Mouse (Mus musculus) kidney, postnatal 4 days (tissue): Measurements from ENCODE around the gene Zfp934.
"Not testable (repeated sequence)": the region's sequence is repeated elsewhere in the genome, so short reads cannot be mapped to it uniquely, and the experiment has no call there.

Source experiments
- DNase-seq, 2 experiments: peaks; one replicate each; pipeline ENCODE4 v3.0.0; 2021; ENCODE audit warnings: mixed read lengths in 2 of 2

Gene Zfp934

DNA sequence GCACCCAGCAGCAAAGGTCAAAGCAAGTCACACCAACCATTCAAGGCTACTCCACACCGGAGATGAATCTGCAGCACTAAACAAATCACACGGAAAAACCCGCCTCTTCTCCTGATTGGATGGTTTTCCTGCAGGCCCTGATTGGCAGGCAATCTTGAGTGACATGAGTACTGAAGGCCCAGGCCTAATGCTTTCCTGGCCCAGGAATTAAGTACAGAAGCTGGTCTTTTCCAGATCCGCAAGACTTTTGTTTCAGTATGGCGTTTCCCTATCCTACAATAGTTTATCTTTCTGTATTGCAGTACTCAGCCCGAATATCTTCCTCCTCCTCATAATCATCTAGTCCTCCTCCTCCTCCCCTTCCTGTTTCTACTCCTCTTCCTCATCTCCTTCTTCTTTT is at the start of gene Zfp934:
TSS of gene Zfp934 (minus strand) at position 101 of the 400 bp plus-strand sequence.
- DNase-seq: not testable (repeated sequence)

DNA sequence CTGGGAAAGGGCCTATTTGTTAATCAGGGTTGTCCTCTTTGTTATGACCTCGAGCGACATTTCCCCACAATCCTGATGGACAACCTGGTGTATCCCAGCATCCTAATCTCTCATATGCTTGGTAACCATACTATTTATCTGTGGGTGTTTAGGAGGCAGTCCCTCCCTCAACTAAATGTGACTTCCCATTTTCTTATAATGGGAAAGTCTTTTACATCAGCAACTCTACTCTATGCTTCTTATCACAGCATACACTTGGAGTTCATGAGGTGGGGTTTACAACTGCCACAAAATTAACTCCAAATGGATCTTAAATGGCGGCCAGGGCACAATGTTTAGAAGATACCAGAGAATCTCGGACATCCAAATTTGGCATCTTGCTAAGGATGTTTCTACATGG is 46.5 kb upstream of the Zfp934 start:
- DNase-seq: not testable (repeated sequence)

DNA sequence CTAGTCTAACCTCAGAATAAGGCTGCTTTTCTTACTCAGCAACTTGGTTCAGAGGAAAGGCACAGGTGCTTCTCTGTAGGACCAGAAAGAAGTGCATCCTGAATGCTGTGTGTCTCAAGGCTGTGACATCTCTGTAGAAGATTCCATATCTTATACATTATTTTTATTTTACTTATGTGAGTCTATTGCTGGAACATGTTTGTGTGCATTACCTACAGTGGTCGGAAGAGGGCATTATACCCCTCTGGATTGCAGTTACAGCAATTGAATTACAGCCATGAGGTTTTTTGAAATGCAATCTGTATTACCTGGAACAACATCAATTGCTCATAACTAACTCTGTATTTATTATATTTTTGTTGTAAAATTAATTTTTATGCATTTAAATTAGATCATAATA is 9.3 kb downstream of the Zfp934 start:
- DNase-seq: peak; percentile 6 to 19

DNA sequence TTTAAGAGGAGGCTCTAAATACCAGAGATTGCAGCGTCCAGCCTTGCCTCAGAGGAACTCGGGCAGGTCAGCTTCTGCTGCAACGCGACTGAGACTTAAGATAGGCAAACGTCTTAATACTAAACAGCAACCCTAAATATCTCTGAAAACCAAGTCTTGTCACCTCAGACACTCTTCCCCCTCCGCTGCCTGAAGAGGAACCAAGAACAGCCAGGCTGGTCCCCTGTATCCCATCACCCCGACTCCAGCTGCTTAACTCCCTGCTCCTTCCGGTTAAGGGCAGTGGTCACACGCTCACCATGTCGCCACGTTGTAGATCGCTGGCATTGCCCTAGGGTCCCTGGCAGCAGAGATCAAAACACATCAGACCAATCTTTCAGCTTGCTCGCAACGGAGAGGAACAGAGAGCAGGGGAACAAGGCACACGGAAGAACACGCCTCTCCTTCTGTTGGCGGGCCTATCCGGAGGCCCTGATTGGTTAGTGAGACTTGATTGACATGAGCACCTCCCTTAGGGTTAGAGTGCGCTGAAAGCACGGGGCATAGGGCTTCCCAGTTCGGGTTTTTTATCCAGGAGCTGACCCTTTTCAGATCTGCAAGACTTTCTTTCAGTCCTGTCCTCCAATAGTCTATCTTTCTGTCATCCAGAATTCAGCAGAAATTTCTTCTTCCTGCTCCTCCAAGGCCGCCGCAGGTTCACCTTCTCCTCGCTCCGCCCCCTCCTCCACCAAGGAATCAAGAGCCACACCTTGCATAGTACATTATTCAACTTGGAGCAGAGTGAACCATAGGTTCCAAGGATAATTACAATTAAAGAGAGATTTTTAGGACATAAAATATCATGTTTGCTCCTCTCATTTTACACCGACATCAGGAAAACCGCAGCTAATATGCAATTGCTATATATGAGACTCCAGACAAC is 12.5 kb downstream of the Zfp934 start, which contains the start of gene Zfp935:
TSS of gene Zfp935 (minus strand) at position 323 of the 922 bp plus-strand sequence.
- DNase-seq: peak; percentile 67 to 79

DNA sequence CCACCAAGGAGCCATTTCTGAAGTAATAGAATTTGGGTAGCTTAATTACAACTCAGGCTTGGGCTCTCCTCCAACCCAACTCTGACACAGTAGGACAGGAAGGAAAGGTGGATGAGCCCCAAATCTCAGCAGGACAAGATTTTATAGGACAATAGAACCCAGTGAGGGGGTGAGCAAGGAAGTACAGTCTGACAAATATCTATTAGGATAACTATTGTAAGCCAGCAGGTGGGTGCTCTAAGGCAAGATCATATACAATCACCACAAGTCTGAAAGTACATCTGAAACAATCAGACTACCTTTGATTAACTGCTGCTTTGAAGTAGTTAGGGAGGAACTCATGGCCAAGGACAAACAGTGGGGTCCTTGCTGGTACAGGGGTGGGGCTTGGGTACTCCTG is 40.9 kb downstream of the Zfp934 start:
- not testable (repeated sequence) for DNase-seq

DNA sequence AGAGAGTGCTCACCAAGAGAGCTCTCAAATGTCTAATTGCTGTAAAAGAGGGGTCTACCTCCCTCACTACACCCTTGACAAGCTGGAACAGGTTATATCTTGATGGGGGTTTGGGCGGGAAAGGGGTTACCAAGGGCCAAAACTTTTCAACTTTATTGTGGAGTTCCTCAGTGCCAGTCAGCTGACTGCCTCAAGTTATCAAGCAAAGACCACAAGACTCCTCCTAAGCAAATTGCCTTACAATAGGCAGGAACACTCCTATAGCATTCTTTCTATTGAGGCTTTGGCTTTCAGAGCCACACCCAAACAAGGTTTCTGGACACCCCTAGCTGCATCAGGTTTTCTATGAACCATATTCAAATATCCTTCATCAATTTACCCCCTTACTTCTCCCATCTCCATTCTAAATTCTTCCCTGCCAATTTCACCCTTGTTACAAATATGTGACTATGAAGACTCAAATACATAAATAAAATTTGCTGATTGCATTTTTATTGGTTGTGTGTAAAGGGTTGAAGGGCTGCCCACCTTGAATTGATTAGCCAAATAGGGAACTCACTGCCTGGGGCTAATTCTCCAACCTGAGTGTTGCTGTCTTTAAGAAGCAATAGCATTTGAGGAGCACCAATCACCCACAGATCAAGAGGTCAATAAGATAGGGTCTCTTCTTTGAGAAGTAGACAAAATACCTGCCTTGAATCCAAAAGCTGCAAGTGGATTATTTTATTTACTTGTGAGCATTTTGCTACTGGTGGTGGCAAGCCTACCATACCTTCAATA is 60.2 kb downstream of the Zfp934 start:
- not testable (repeated sequence) for DNase-seq

DNA sequence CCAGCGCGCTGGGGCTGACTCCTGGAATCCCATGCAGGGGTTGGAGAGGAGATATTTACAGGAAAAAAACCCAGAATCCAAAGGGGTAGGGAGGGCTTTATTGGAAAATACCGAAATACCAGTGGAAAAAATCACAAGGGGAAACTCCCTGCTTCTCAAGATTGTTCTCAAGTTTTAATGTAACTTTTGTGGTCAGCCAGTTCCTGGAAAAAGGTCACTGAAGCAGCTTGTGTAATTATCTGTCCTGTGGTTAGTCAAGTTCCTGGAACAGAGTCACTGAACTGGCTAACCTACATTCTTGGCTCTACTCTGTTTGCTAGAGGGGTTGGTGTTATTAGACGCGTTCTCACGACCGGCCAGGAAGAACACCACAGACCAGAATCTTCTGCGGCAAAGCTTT is 98.3 kb downstream of the Zfp934 start:
- DNase-seq: not testable (repeated sequence)

DNA sequence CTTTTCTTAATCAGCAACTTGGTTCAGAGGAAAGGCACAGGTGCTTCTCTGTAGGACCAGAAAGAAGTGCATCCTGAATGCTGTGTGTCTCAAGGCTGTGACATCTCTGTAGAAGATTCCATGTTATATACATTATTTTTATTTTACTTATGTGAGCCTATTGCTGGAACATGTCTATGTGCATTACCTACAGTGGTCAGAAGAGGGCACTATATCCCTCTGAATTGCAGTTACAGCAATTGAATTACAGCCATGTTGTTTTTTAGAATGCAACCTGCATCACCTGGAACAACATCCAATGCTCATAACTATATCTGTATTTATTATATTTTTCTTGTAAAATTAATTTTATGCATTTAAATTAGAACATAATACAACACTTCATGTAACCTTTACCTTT is 101.1 kb downstream of the Zfp934 start:
- not testable (repeated sequence) for DNase-seq

DNA sequence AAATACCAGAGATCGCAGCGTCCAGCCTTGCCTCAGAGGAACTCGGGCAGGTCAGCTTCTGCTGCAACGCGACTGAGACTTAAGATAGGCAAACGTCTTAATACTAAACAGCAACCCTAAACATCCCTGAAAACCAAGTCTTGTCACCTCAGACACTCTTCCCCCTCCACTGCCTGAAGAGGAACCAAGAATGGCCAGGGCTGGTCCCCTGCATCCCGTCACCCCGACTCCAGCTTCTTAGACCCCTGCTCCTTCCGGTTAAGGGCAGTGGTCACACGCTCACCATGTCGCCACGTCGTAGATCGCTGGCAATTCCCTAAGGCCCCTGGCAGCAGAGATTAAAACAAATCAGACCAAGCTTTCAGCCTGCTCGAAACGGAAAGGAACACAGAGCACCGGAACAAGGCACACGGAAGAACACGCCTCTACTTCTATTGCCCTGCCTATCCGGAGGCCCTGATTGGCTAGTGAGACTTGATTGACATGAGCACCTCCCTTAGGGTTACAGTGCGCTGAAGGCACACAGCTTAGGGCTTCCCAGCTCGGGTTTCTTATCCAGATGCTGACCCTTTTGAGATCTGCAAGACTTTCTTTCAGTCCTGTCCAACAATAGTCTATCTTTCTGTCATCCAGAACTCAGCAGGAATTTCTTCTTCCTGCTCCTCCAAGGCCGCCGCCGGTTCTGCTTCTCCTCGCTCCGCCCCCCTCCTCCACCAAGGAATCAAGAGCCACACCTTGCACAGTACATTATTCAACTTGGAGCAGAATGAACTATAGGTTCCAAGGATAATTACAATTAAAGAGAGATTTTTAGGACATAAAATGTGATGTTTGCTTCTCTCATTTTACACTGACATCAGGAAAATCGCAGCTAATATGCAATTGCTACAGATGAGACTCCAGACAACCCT is 104.3 kb downstream of the Zfp934 start, which contains the start of gene Gm49359:
TSS of gene Gm49359 (minus strand) at position 409 of the 911 bp plus-strand sequence.
- DNase-seq: peak; percentile 88 to 93
